Mouse (Mus musculus) limb, embryonic 14.5 days (tissue): ENCODE results near the gene Cnmd. TPM values are rescaled to one million over a fixed set of nuclear protein-coding genes. Genes with fewer than 3 reads are reported as not detected.

Experiments
- ATAC-seq: fragments of 200-750 bp; cut with Nextera tagmentation; 2 replicates; pipeline ENCODE4 v1.8.0; 2017; ENCODE audit warnings: low read depth, moderate number of reproducible peaks, moderate TSS enrichment; ENCODE audit not compliant: low FRiP score
- DNase-seq: peaks from one replicate; pipeline ENCODE4 v3.0.0-alpha.2; 2015; ENCODE audit warnings: low spot score
- H3K27ac ChIP-seq: fragments of 300-500 bp; sonication (generic); replicated peaks from 2 replicates; pipeline ENCODE4 v1.5.1; 2014; ENCODE audit warnings: low read depth, mild to moderate bottlenecking, low read length, moderate library complexity, mixed read lengths
- H3K27me3 ChIP-seq: fragments of 300-500 bp; sonication (generic); 2 replicates; pipeline ENCODE4 v1.6.1; 2014; ENCODE audit warnings: low read length, mixed read lengths; ENCODE audit not compliant: control insufficient read depth, insufficient read depth
- H3K36me3 ChIP-seq: fragments of 300-500 bp; sonication (generic); 2 replicates; pipeline ENCODE4 v1.6.1; 2014; ENCODE audit warnings: mild to moderate bottlenecking, low read length, moderate library complexity, mixed read lengths; ENCODE audit not compliant: control insufficient read depth, insufficient read depth
- H3K4me1 ChIP-seq: fragments of 300-500 bp; sonication (generic); 2 replicates; pipeline ENCODE4 v1.6.1; 2014; ENCODE audit warnings: antibody characterized with exemption, low read length, mixed read lengths; ENCODE audit not compliant: control insufficient read depth, insufficient read depth
- H3K4me2 ChIP-seq: fragments of 300-500 bp; sonication (generic); replicated peaks from 2 replicates; pipeline ENCODE4 v1.6.1; 2014; ENCODE audit warnings: low read depth, mild to moderate bottlenecking, low read length, moderate library complexity; ENCODE audit not compliant: severe bottlenecking
- H3K4me3 ChIP-seq: fragments of 300-500 bp; sonication (generic); replicated peaks from 2 replicates; pipeline ENCODE4 v1.5.1; 2014; ENCODE audit warnings: low read length
- H3K9ac ChIP-seq: fragments of 300-500 bp; sonication (generic); 2 replicates; pipeline ENCODE4 v1.6.1; 2014; ENCODE audit warnings: mild to moderate bottlenecking, low read depth, low read length, moderate library complexity; ENCODE audit not compliant: severe bottlenecking
- H3K9me3 ChIP-seq: fragments of 300-500 bp; sonication (generic); 2 replicates; pipeline ENCODE4 v1.6.1; 2016; ENCODE audit warnings: low read length; ENCODE audit not compliant: control insufficient read depth
- POLR2A ChIP-seq: fragments of 200-500 bp; IDR thresholded peaks from 2 replicates; pipeline ENCODE4 v1.8.0; 2012; ENCODE audit warnings: inconsistent platforms, mild to moderate bottlenecking, moderate library complexity, borderline replicate concordance; ENCODE audit not compliant: insufficient read depth, insufficient read length; ENCODE audit errors: extremely low read depth
- WGBS: fragments of 180-500 bp; shearing (Covaris S2); extraction: QIAGEN DNeasy Blood & Tissue Kit; methylation state at CpG from one replicate; pipeline ENCODE4 v1.1.7; 2014; 5-methylcytosine and 5-hydroxymethylcytosine counted together
- polyA plus RNA-seq, 2 experiments: library from polyadenylated mRNA; depleted of rRNA in 1 of 2; stranded (reverse) in 1 of 2; unstranded in 1 of 2; fragments of >200 nt; fragmentation: Nextera tagmentation in 1 of 2; extraction: Ambion mirVana in 1 of 2; gene quantifications; 2 replicates each; pipeline versions ENCODE4 v1.2.1 to v1.2.3; 2012 to 2014

Gene Cnmd
- polyA plus RNA-seq, 2 experiments: 199 to 384 TPM

DNA sequence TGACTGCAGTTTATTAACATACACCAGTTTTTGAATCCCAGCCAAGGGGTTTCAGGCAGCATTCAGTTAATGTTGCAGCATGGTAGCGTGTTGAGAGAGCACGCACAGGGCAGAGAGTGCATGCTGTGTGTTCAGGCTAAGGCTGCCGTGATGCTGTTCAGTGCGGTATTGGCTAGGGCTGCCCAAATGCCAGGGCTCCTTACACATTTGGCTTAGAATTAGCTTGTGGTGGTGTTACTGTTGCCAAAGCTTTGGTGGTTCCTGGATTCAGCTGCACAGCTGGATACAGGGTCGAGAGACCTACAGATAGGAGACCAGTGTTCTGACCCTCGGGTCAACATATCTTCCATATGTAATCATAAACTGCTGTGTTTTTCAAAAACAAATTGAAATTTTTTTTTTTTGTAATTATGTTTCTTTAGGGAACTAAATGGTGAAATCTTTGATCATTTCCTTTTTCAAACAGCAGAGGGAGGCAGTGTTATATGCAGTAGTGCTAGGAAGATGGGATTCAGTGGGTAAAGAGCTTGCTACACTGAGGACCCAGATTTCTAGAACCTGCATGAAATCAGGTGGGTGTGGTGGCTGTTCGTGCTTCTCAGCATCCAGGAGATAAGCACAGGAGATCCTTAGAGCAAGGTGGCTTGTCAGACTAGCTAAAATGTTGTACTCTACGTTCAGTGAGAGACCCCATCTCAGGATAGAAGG lies 44.7 kb downstream of the Cnmd start:
- 85% methylated on average over 8 of the region's 8 CpGs for WGBS
- DNase-seq: peak; percentile 37

DNA sequence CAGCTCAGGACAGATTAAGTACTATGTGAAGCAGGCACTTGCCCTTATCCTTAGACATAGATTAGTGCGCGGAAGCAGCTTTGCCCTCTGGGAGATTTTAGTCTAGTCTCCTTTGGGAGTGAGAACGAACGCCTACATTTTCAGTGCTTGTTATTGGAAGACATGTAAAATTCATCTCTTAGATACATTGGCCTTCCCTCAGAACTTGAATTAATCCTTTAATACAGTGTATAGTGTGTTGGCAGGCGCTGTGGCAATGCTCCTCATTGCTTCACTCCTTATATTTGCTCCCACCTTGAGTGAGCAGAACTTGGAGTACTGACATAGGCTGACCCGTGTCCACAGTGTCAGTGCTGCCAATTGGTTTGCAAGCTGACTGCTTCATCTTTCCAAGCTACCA lies 53.7 kb downstream of the Cnmd start:
- no peak for TF ChIP-seq POLR2A
- Histone ChIP-seq H3K36me3 (peaks cover 81% of the 10 kb centered on the region), H3K4me1 (no peaks in the 10 kb centered on the region), H3K9ac (no peak overlapping the region), H3K4me2 (no peak overlapping the region), H3K4me3 (no peak overlapping the region), H3K27ac (no peak overlapping the region), H3K9me3 (no peaks in the 10 kb centered on the region), H3K27me3 (no peaks in the 10 kb centered on the region)
- DNase-seq (no peak), ATAC-seq (no peak)
- 93% methylated on average over 6 of the region's 6 CpGs for WGBS

More for the DNA sequence above, 44.7 kb downstream of the Cnmd start:
- no peaks in the 10 kb centered on the region for H3K27me3 ChIP-seq
- H3K36me3 ChIP-seq: peaks cover 71% of the 10 kb centered on the region
- H3K27ac ChIP-seq: no peak overlapping the region
- no peak overlapping the region for H3K9ac ChIP-seq
- no peak overlapping the region for H3K4me2 ChIP-seq
- TF ChIP-seq POLR2A: no peak
- no peak overlapping the region for H3K4me3 ChIP-seq
- H3K4me1 ChIP-seq: no peaks in the 10 kb centered on the region
- no peak for ATAC-seq
- no peaks in the 10 kb centered on the region for H3K9me3 ChIP-seq

DNA sequence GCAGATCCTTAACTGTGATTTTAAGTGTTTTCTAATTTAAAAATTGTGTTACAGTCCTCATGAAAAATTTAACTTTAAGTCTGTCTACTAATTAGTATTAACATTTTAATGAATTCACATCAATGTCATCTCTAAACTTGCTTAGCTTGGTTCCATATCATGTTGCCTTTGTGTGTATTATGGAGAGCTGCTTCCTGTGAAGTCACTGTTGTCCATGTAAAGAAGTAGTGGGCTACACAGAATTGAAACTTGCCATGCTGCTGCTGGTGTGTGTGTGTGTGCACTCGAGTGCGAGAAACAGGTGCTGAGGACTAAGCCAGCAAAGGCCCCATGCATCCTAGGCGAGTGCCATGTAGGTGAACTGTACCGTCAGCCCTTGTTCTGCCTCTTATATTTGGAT lies 54.6 kb downstream of the Cnmd start:
- DNase-seq (no peak), ATAC-seq (no peak)
- TF ChIP-seq POLR2A: no peak
- Histone ChIP-seq H3K9ac (no peak overlapping the region), H3K4me2 (no peak overlapping the region), H3K27ac (no peak overlapping the region), H3K4me1 (no peaks in the 10 kb centered on the region), H3K27me3 (no peaks in the 10 kb centered on the region), H3K9me3 (no peaks in the 10 kb centered on the region), H3K4me3 (no peak overlapping the region), H3K36me3 (peaks cover 80% of the 10 kb centered on the region)
- WGBS: 93% methylated on average over 4 of the region's 4 CpGs

DNA sequence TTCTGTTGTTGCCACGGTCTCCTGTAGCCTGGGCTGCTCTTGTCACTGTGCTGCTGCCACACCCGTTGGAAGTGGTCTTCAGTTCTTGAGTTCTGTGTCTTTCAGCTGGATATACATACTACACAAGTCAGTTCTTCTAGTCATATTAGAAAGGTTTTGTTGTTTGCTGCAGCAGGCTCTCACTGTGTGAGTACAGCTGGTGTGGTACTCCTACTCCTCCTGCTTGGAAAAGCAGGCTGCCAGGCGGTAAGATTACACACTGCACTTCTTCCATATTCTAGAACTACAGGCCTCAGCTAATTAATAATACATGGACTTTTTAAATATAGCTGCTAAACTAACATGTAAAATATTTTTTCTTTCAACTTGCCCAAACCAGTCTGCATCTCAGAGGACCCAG lies 55.1 kb downstream of the Cnmd start:
- no peaks in the 10 kb centered on the region for H3K9me3 ChIP-seq
- no peak for ATAC-seq
- no peak for TF ChIP-seq POLR2A
- H3K4me1 ChIP-seq: no peaks in the 10 kb centered on the region
- no peak overlapping the region for H3K27ac ChIP-seq
- 93% methylated on average over 3 of the region's 3 CpGs for WGBS
- H3K27me3 ChIP-seq: no peaks in the 10 kb centered on the region
- peaks cover 78% of the 10 kb centered on the region for H3K36me3 ChIP-seq
- no peak for DNase-seq
- H3K9ac ChIP-seq: no peak overlapping the region
- H3K4me3 ChIP-seq: no peak overlapping the region
- no peak overlapping the region for H3K4me2 ChIP-seq

DNA sequence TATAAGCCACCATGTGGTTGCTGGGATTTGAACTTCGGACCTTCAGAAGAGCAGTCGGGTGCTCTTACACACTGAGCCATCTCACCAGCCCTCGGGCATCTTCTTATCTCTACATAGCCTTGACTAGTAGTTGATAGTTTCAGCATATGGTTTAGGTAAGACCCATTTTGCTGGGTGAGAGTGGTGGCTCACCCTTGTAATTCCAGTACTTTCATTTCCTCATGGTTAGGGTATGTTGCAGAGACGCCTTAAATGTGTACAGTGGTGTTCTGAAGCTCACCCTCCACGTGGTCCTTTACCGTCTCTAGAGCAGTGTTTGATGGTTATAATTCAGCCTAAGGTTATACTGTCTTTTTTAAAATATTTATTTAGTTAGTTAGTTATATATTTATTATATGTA lies 55.6 kb downstream of the Cnmd start:
- Histone ChIP-seq H3K4me1 (no peaks in the 10 kb centered on the region), H3K36me3 (peaks cover 78% of the 10 kb centered on the region), H3K4me2 (no peak overlapping the region), H3K9ac (no peak overlapping the region), H3K4me3 (no peak overlapping the region), H3K9me3 (no peaks in the 10 kb centered on the region), H3K27me3 (no peaks in the 10 kb centered on the region), H3K27ac (no peak overlapping the region)
- ATAC-seq (no peak), DNase-seq (no peak)
- no peak for TF ChIP-seq POLR2A
- 90% methylated on average over 6 of the region's 6 CpGs for WGBS

DNA sequence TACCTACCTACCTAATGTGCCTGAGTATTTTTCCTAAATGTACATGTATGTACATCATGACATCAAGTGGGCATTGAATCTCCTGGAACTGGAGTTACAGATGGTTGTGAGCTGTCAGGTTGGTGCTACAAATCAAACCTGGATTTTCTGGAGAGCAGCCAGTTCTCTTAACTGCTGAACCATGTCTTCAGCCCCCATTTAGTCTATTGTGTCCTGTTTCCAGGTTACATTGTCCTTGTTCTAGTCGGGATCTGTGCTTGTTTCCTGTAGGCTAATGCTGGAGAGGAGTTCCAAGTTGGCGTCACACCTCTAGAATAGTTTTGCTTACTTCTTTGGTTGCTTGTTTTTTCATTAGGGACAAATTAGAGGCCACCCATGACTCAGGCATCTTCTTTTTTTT lies 56.1 kb downstream of the Cnmd start:
- no peaks in the 10 kb centered on the region for H3K4me1 ChIP-seq
- DNase-seq (no peak), ATAC-seq (no peak)
- WGBS: 82% methylated on average over 2 of the region's 2 CpGs
- TF ChIP-seq POLR2A: no peak
- H3K27me3 ChIP-seq: no peaks in the 10 kb centered on the region
- H3K4me2 ChIP-seq: no peak overlapping the region
- H3K27ac ChIP-seq: no peak overlapping the region
- H3K9ac ChIP-seq: no peak overlapping the region
- H3K36me3 ChIP-seq: peaks cover 79% of the 10 kb centered on the region
- no peaks in the 10 kb centered on the region for H3K9me3 ChIP-seq
- H3K4me3 ChIP-seq: no peak overlapping the region
